8 mouse cellular contexts compared by ENCODE assay signal in genomic region chr11:69365722-69366121, GRCm38 (mm10). TPM values are rescaled to one million over a fixed set of nuclear protein-coding genes. Genes with fewer than 3 reads are reported as not detected.
DNase-seq lines count a peak whose midpoint lies in the region; ATAC-seq and TF ChIP-seq lines count a peak whose summit lies in the region.

No protein-coding gene starts in this region.

- 39% methylated on average over 6 of the region's 6 CpGs for WGBS in heart, embryonic 13.5 days
- 27% methylated on average over 6 of the region's 6 CpGs for WGBS in hindbrain, embryonic 11.5 days

- H3K36me3 ChIP-seq in heart, embryonic 13.5 days: peaks cover 31% of the 10 kb centered on the region
- H3K36me3 ChIP-seq in MEL (ENCODE audit: control insufficient read depth in 1 of 2, insufficient read depth in 2 of 2, low read length in 2 of 2): peaks cover 0 to 8% of the 10 kb centered on the region in 2 experiments; a peak in 2 of 4 replicates
- H3K36me3 ChIP-seq in hindbrain, embryonic 11.5 days (ENCODE audit: control insufficient read depth, insufficient read depth, low read length): no peaks in the 10 kb centered on the region

- H3K9me3 ChIP-seq in heart, embryonic 13.5 days: no peaks in the 10 kb centered on the region
- no peaks in the 10 kb centered on the region for H3K9me3 ChIP-seq in MEL (replicated peaks; ENCODE audit: insufficient read depth, low read length)
- H3K9me3 ChIP-seq in hindbrain, embryonic 11.5 days (ENCODE audit: control insufficient read depth, low read length): no peaks in the 10 kb centered on the region

- H3K27ac ChIP-seq in heart, embryonic 13.5 days (replicated peaks): peak overlapping the region; percentile 97
- H3K27ac ChIP-seq in MEL (ENCODE audit: control insufficient read depth, low read depth, low read length): no peak overlapping the region
- H3K27ac ChIP-seq in hindbrain, embryonic 11.5 days (ENCODE audit: low read depth, low read length): peak overlapping the region; percentile 95

- ATAC-seq in heart, embryonic 13.5 days (ENCODE audit: extremely low read depth, insufficient number of reproducible peaks, low FRiP score, low TSS enrichment): no peak
- ATAC-seq in hindbrain, embryonic 11.5 days (ENCODE audit: low FRiP score): no peak
- ATAC-seq in frontal cortex, adult (ENCODE audit: low TSS enrichment): no peak
- no peak for ATAC-seq in activated CD4-positive, CD25-positive, alpha-beta regulatory T cell, adult 4 months

- H3K4me1 ChIP-seq in heart, embryonic 13.5 days: peaks cover 47% of the 10 kb centered on the region
- H3K4me1 ChIP-seq in MEL (ENCODE audit: control insufficient read depth in 1 of 2, insufficient read depth in 2 of 2, low read length in 2 of 2): peaks cover 8 to 18% of the 10 kb centered on the region in 2 experiments
- H3K4me1 ChIP-seq in hindbrain, embryonic 11.5 days (replicated peaks; ENCODE audit: control insufficient read depth, insufficient read depth, low read length): peaks cover 19% of the 10 kb centered on the region

- TF ChIP-seq EP300 in MEL (IDR thresholded peaks at IDR 0.05; ENCODE audit: low read depth in 1 of 2, low read length in 2 of 2): no peak

- TF ChIP-seq POLR2A in MEL (IDR thresholded peaks at IDR 0.05; ENCODE audit: control insufficient read depth in 1 of 2, insufficient read depth in 1 of 2, low read depth in 1 of 2, low read length in 2 of 2, poor library complexity in 1 of 2): no peak

- peak overlapping the region; percentile 82 for H3K9ac ChIP-seq in heart, embryonic 13.5 days
- H3K9ac ChIP-seq in MEL (ENCODE audit: control insufficient read depth, low read depth, low read length, poor library complexity, severe bottlenecking): peak overlapping the region; percentile 34; the same call in 1 of the 2 replicates
- peak overlapping the region; percentile 57 for H3K9ac ChIP-seq in hindbrain, embryonic 11.5 days (ENCODE audit: low read depth, low read length)

- H3K27me3 ChIP-seq in heart, embryonic 13.5 days (replicated peaks): no peaks in the 10 kb centered on the region
- H3K27me3 ChIP-seq in MEL (ENCODE audit: control insufficient read depth in 1 of 2, insufficient read depth in 2 of 2, low read length in 2 of 2): no peaks in the 10 kb centered on the region
- H3K27me3 ChIP-seq in hindbrain, embryonic 11.5 days (ENCODE audit: control insufficient read depth, insufficient read depth, low read length): no peaks in the 10 kb centered on the region

- peaks cover 15% of the 10 kb centered on the region for H3K79me2 ChIP-seq in MEL (ENCODE audit: control insufficient read depth, insufficient read depth, low read length, poor library complexity)

- TF ChIP-seq RAD21 in MEL (IDR thresholded peaks at IDR 0.05; ENCODE audit: low read depth, low read length): no peak

- no peak for DNase-seq in heart, adult 18-20 months
- DNase-seq in MEL (ENCODE audit: low read depth, low spot score): no peak
- no peak for DNase-seq in hindbrain, embryonic 11.5 days (ENCODE audit: low spot score)
- DNase-seq in lung, postnatal 14 days: peak; percentile 42
- DNase-seq in right cerebral cortex, postnatal 14 days: no peak

- no peak for TF ChIP-seq CTCF in MEL (IDR thresholded peaks at IDR 0.05 in 2 of 3, conservative IDR thresholded peaks at IDR 0.05 in 1 of 3; ENCODE audit: control insufficient read depth in 1 of 3, insufficient read depth in 1 of 3, low read depth in 2 of 3, low read length in 3 of 3, poor library complexity in 1 of 3, severe bottlenecking in 1 of 3)

- H3K4me3 ChIP-seq in heart, embryonic 13.5 days: peak overlapping the region; percentile 90
- no peak overlapping the region; a peak in 1 of 4 replicates for H3K4me3 ChIP-seq in MEL (ENCODE audit: control insufficient read depth in 1 of 2, insufficient read depth in 1 of 2, low read depth in 2 of 2, low read length in 2 of 2)
- peak overlapping the region; percentile 95 for H3K4me3 ChIP-seq in hindbrain, embryonic 11.5 days (ENCODE audit: low read depth, low read length)

- H3K4me2 ChIP-seq in heart, embryonic 13.5 days: peak overlapping the region; percentile 87
- peak overlapping the region; percentile 75 for H3K4me2 ChIP-seq in hindbrain, embryonic 11.5 days (replicated peaks; ENCODE audit: low read depth, low read length)

TF ChIP-seq in MEL, 35 proteins besides CTCF, POLR2A, EP300 and RAD21:
- no peak for TF ChIP-seq USF2 (IDR thresholded peaks at IDR 0.05; ENCODE audit: borderline replicate concordance in 1 of 2, insufficient read depth in 1 of 2, low read depth in 1 of 2, low read length in 2 of 2)
- TF ChIP-seq USF1 (IDR thresholded peaks at IDR 0.05; ENCODE audit: low read depth, low read length): no peak
- no peak for TF ChIP-seq MEF2A (IDR thresholded peaks at IDR 0.05; ENCODE audit: extremely low read depth, insufficient replicate concordance, low read depth, low read length, poor library complexity, severe bottlenecking)
- TF ChIP-seq MXI1 (IDR thresholded peaks at IDR 0.05; ENCODE audit: low read depth, low read length): no peak
- no peak for TF ChIP-seq MAX (IDR thresholded peaks at IDR 0.05; ENCODE audit: low read length)
- no peak for TF ChIP-seq ELF1 (IDR thresholded peaks at IDR 0.05; ENCODE audit: low read depth, low read length)
- no peak for TF ChIP-seq HCFC1 (IDR thresholded peaks at IDR 0.05; ENCODE audit: low read depth, low read length)
- no peak for TF ChIP-seq UBTF (IDR thresholded peaks at IDR 0.05; ENCODE audit: borderline replicate concordance, insufficient read depth, low read depth, low read length)
- TF ChIP-seq ZNF384 (IDR thresholded peaks at IDR 0.05; ENCODE audit: low read depth, low read length): no peak
- TF ChIP-seq CHD1 (IDR thresholded peaks at IDR 0.05; ENCODE audit: low read depth, low read length): no peak
- TF ChIP-seq NELFE (IDR thresholded peaks at IDR 0.05; ENCODE audit: low read depth, low read length): no peak
- TF ChIP-seq MYB (IDR thresholded peaks at IDR 0.05; ENCODE audit: low read depth, low read length): no peak
- no peak for TF ChIP-seq MAFK (IDR thresholded peaks at IDR 0.05; ENCODE audit: borderline replicate concordance, low read depth, low read length)
- no peak for TF ChIP-seq MAZ (IDR thresholded peaks at IDR 0.05; ENCODE audit: low read depth, low read length)
- no peak for TF ChIP-seq MYC (IDR thresholded peaks at IDR 0.05; ENCODE audit: low read depth, low read length)

RNA-seq across cellular contexts. Expression of gene Chd3, which starts 3.5 kb away (rescaled TPM):
- polyA plus RNA-seq in heart, embryonic 13.5 days (2015; fragmentation: Nextera tagmentation; extraction: Ambion mirVana): 18.0 and 18.8 TPM in 2 replicates
- 10 to 100 TPM; 16.2 to 26.3 TPM for total RNA-seq in heart, adult 18-20 months (2021)
- total RNA-seq in MEL (2012; rRNA removed): 37.3 and 65.8 TPM in 2 replicates
- 10 to 100 TPM in 1 of 2 experiments, not detected in 1; 84.9 TPM for polyA plus RNA-seq in MEL (2012; ENCODE audit: insufficient read depth in 1 of 2, insufficient read length in 2 of 2, low read depth in 1 of 2, low replicate concordance in 2 of 2, missing spikeins in 1 of 2)
- 44.3 and 57.1 TPM in 2 replicates for polyA plus RNA-seq in hindbrain, embryonic 11.5 days (2014; fragmentation: Nextera tagmentation; extraction: Ambion mirVana)
- polyA plus RNA-seq in activated CD4-positive, CD25-positive, alpha-beta regulatory T cell, adult 4 months (2017; shearing (Covaris generic)): 10 to 100 TPM; 58.7 to 62.7 TPM

RNA-seq across cellular contexts. Expression of gene Rnf227, which starts 25.5 kb away (rescaled TPM):
- 6.2 and 8.3 TPM in 2 replicates for polyA plus RNA-seq in heart, embryonic 13.5 days (2015; fragmentation: Nextera tagmentation; extraction: Ambion mirVana)
- under 1 TPM; 0.41 to 0.57 TPM for total RNA-seq in heart, adult 18-20 months (2021)
- 6.4 and 11.5 TPM in 2 replicates for total RNA-seq in MEL (2012; rRNA removed)
- polyA plus RNA-seq in MEL (2012; ENCODE audit: insufficient read depth in 1 of 2, insufficient read length in 2 of 2, low read depth in 1 of 2, low replicate concordance in 2 of 2, missing spikeins in 1 of 2): 10 to 100 TPM in 1 of 2 experiments, not detected in 1; 12.4 TPM
- 28.7 and 34.9 TPM in 2 replicates for polyA plus RNA-seq in hindbrain, embryonic 11.5 days (2014; fragmentation: Nextera tagmentation; extraction: Ambion mirVana)
- polyA plus RNA-seq in activated CD4-positive, CD25-positive, alpha-beta regulatory T cell, adult 4 months (2017; shearing (Covaris generic)): 1 to 10 TPM; 2.4 to 3.4 TPM

RNA-seq across cellular contexts. Expression of gene Naa38, which starts 29.6 kb away (rescaled TPM):
- polyA plus RNA-seq in heart, embryonic 13.5 days (2015; fragmentation: Nextera tagmentation; extraction: Ambion mirVana): 135 and 139 TPM in 2 replicates
- total RNA-seq in heart, adult 18-20 months (2021): 100 to 1,000 TPM; 112 to 118 TPM
- total RNA-seq in MEL (2012; rRNA removed): 190 and 191 TPM in 2 replicates
- polyA plus RNA-seq in MEL (2012; ENCODE audit: insufficient read depth in 1 of 2, insufficient read length in 2 of 2, low read depth in 1 of 2, low replicate concordance in 2 of 2, missing spikeins in 1 of 2): 100 to 1,000 TPM in 1 of 2 experiments, not detected in 1; 173 TPM
- 120 and 124 TPM in 2 replicates for polyA plus RNA-seq in hindbrain, embryonic 11.5 days (2014; fragmentation: Nextera tagmentation; extraction: Ambion mirVana)
- polyA plus RNA-seq in activated CD4-positive, CD25-positive, alpha-beta regulatory T cell, adult 4 months (2017; shearing (Covaris generic)): 100 to 1,000 TPM; 146 TPM

RNA-seq across cellular contexts. Expression of gene Cyb5d1, which starts 29.7 kb away (rescaled TPM):
- 21.2 and 21.5 TPM in 2 replicates for polyA plus RNA-seq in heart, embryonic 13.5 days (2015; fragmentation: Nextera tagmentation; extraction: Ambion mirVana)
- 10 to 100 TPM; 30.2 to 32.2 TPM for total RNA-seq in heart, adult 18-20 months (2021)
- 26.8 and 39.6 TPM in 2 replicates for total RNA-seq in MEL (2012; rRNA removed)
- 10 to 100 TPM in 1 of 2 experiments, not detected in 1; 21.3 TPM for polyA plus RNA-seq in MEL (2012; ENCODE audit: insufficient read depth in 1 of 2, insufficient read length in 2 of 2, low read depth in 1 of 2, low replicate concordance in 2 of 2, missing spikeins in 1 of 2)
- polyA plus RNA-seq in hindbrain, embryonic 11.5 days (2014; fragmentation: Nextera tagmentation; extraction: Ambion mirVana): 32.7 and 45.2 TPM in 2 replicates
- 10 to 100 TPM in 1 of 2 experiments, 1 to 10 TPM in 1; 9.4 to 17.9 TPM for polyA plus RNA-seq in activated CD4-positive, CD25-positive, alpha-beta regulatory T cell, adult 4 months (2017; shearing (Covaris generic))

RNA-seq across cellular contexts. Expression of gene Tmem88, which starts 32.3 kb away (rescaled TPM):
- polyA plus RNA-seq in heart, embryonic 13.5 days (2015; fragmentation: Nextera tagmentation; extraction: Ambion mirVana): 40.0 and 40.5 TPM in 2 replicates
- total RNA-seq in heart, adult 18-20 months (2021): 10 to 100 TPM; 10.3 to 14.3 TPM
- total RNA-seq in MEL (2012; rRNA removed): 0.39 TPM in 2 replicates
- under 1 TPM in 1 of 2 experiments, not detected in 1; 0.45 TPM for polyA plus RNA-seq in MEL (2012; ENCODE audit: insufficient read depth in 1 of 2, insufficient read length in 2 of 2, low read depth in 1 of 2, low replicate concordance in 2 of 2, missing spikeins in 1 of 2)
- 15.7 and 17.1 TPM in 2 replicates for polyA plus RNA-seq in hindbrain, embryonic 11.5 days (2014; fragmentation: Nextera tagmentation; extraction: Ambion mirVana)
- polyA plus RNA-seq in activated CD4-positive, CD25-positive, alpha-beta regulatory T cell, adult 4 months (2017; shearing (Covaris generic)): under 1 TPM; 0.22 to 0.51 TPM

Comparison
In these comparisons a context has a peak if more than half of its experiments do, and no peak if none do; other contexts are left out.
1. H3K4me3 ChIP-seq: peak in heart, embryonic 13.5 days (single experiment) and hindbrain, embryonic 11.5 days (single experiment); none in MEL (0 of 2).
2. Peak in every context shown above with its lines, with median percentiles within 50 percentile points of each other: H3K9ac ChIP-seq.